Mouse (Mus musculus) liver, embryonic 16.5 days (tissue): ENCODE measurements around the gene Elovl2. TPM values are rescaled to one million over a fixed set of nuclear protein-coding genes. Genes with fewer than 3 reads are reported as not detected.
"Not testable (repeated sequence)": the region's sequence is repeated elsewhere in the genome, so short reads cannot be mapped to it uniquely, and the experiment has no call there.

Experiments
- ATAC-seq: fragments of 200-750 bp; cut with Nextera tagmentation; 2 replicates; pipeline ENCODE4 v1.8.0; 2017; ENCODE audit warnings: low read depth, mild to moderate bottlenecking, moderate number of reproducible peaks, moderate library complexity
- H3K27ac ChIP-seq: fragments of 300-500 bp; sonication (generic); 2 replicates; pipeline ENCODE4 v1.5.1; 2014; ENCODE audit warnings: mild to moderate bottlenecking, low read length
- H3K27me3 ChIP-seq: fragments of 300-500 bp; sonication (generic); 2 replicates; pipeline ENCODE4 v1.6.1; 2014; ENCODE audit warnings: low read depth, low read length, mixed read lengths; ENCODE audit not compliant: control insufficient read depth, insufficient read depth
- H3K36me3 ChIP-seq: fragments of 300-500 bp; sonication (generic); 2 replicates; pipeline ENCODE4 v1.6.1; 2014; ENCODE audit warnings: mild to moderate bottlenecking; ENCODE audit not compliant: control insufficient read depth, insufficient read depth
- H3K4me1 ChIP-seq: fragments of 300-500 bp; sonication (generic); 2 replicates; pipeline ENCODE4 v1.6.1; 2014; ENCODE audit warnings: low read depth, low read length, mixed read lengths; ENCODE audit not compliant: control insufficient read depth
- H3K4me2 ChIP-seq: fragments of 300-500 bp; sonication (generic); 2 replicates; pipeline ENCODE4 v1.6.1; 2014; ENCODE audit warnings: low read depth, low read length, mixed read lengths
- H3K4me3 ChIP-seq: fragments of 300-500 bp; sonication (generic); 2 replicates; pipeline ENCODE4 v1.5.1; 2014; ENCODE audit warnings: low read depth, mild to moderate bottlenecking, low read length
- H3K9ac ChIP-seq: fragments of 300-500 bp; sonication (generic); 2 replicates; pipeline ENCODE4 v1.6.1; 2014; ENCODE audit warnings: low read depth, low read length
- H3K9me3 ChIP-seq: fragments of 300-500 bp; sonication (generic); replicated peaks from 2 replicates; pipeline ENCODE4 v1.6.1; 2016; ENCODE audit warnings: low read length; ENCODE audit not compliant: control insufficient read depth
- WGBS: fragments of 180-500 bp; shearing (Covaris S2); extraction: QIAGEN DNeasy Blood & Tissue Kit; methylation state at CpG from one replicate; pipeline ENCODE4 v1.1.7; 2014; ENCODE audit not compliant: insufficient replicate concordance; 5-methylcytosine and 5-hydroxymethylcytosine counted together
- polyA plus RNA-seq: library from polyadenylated mRNA; unstranded; fragments of >200 nt; fragmentation: Nextera tagmentation; extraction: Ambion mirVana; gene quantifications from 2 replicates; pipeline ENCODE4 v1.2.1, GENCODE M21; 2015

The Elovl2 gene
- polyA plus RNA-seq, 1 experiment from 2014 or later: 50.6 TPM

DNA sequence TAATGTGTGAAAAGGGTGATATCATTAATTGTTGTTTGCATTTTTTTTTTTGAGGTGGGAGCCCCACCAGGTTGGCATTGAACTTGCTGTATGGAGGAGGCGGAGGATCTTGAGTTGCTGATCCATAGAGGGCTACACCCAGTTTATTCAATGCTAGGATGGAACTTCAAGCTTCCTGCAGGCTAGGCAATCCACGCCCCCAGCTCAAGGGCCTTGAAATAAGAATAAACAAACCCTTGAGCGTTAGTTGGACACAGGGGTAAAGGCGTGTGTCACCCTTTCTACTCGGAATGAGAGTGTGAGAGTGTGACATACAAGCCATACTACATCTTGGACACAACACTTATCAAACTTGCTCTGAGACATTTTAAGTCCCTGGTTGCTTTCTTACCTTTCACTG, 31.5 kb upstream of the Elovl2 start:
- H3K4me2 ChIP-seq: no peak overlapping the region

DNA sequence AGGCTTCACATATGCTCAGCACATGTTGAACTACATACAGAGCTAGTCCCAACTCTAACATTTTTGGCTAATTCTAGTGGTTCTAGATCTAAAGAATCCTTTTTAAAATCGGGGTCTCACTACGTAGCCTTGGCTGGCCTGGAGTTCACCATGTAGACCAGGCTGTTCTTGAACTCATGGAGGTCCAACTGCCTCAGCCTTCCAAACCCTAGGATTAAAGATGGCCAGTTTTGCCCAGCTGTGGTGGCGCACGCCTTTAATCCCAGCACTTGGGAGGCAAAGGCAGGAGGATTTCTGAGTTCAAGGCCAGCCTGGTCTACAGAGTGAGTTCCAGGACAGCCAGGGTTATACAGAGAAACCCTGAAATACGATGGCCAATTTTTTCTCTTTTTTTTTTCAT, 31.0 kb upstream of the Elovl2 start:
- not testable (repeated sequence) for H3K27ac ChIP-seq, H3K9ac ChIP-seq, H3K4me3 ChIP-seq, H3K36me3 ChIP-seq, H3K9me3 ChIP-seq, ATAC-seq, H3K27me3 ChIP-seq
- WGBS: 77% methylated on average over 5 of the region's 5 CpGs
- Histone ChIP-seq H3K4me2 (peak overlapping the region; percentile 91), H3K4me1 (peaks cover 15% of the 10 kb centered on the region)

More for the DNA sequence above, 31.5 kb upstream of the Elovl2 start:
- WGBS: 53% methylated on average over 5 of the region's 5 CpGs
- Histone ChIP-seq H3K9me3 (no peaks in the 10 kb centered on the region), H3K27ac (peak overlapping the region; percentile 6), H3K4me3 (no peak overlapping the region), H3K36me3 (no peaks in the 10 kb centered on the region), H3K27me3 (no peaks in the 10 kb centered on the region), H3K9ac (no peak overlapping the region), H3K4me1 (peaks cover 15% of the 10 kb centered on the region)
- ATAC-seq: no peak

DNA sequence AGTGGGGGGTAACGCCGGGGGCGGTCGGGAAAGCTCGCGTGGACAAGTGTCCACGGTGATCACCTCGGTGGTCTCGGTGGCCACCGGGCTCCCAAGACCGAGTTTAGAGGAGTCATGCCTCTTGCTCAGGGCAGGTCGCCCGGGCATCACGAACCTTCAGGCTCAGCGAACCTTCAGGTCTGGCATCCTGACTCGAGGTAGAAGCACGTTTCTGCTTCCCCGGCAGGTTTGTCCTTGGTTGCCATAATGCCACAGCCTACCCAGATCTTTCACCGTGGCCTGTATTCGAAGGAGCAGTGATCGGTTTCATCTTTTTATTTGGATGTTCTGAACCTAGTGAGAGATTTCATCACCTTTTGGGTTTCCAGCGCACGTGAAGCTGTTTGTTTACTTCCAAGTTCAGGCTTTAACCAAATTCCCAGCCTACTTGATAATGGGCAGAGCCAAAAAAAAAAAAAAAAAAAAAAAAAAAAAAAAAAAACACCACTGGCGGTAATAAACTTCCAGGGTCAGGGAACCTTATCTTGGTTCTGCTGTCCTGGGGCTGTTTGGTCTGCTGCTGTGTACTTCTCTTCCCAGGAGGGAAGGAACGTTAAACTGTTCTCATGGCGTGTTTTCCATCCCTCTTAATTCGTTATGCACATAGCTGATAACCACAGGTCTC, 30.2 kb upstream of the Elovl2 start:
- Histone ChIP-seq H3K4me3 (peak overlapping the region; percentile 93), H3K9me3 (no peaks in the 10 kb centered on the region), H3K9ac (peak overlapping the region; percentile 87), H3K36me3 (no peaks in the 10 kb centered on the region), H3K4me1 (peaks cover 15% of the 10 kb centered on the region), H3K27me3 (no peaks in the 10 kb centered on the region), H3K4me2 (peak overlapping the region; percentile 91), H3K27ac (peak overlapping the region; percentile 89)
- under 1% methylated on average over 27 of the region's 27 CpGs for WGBS
- no peak for ATAC-seq

DNA sequence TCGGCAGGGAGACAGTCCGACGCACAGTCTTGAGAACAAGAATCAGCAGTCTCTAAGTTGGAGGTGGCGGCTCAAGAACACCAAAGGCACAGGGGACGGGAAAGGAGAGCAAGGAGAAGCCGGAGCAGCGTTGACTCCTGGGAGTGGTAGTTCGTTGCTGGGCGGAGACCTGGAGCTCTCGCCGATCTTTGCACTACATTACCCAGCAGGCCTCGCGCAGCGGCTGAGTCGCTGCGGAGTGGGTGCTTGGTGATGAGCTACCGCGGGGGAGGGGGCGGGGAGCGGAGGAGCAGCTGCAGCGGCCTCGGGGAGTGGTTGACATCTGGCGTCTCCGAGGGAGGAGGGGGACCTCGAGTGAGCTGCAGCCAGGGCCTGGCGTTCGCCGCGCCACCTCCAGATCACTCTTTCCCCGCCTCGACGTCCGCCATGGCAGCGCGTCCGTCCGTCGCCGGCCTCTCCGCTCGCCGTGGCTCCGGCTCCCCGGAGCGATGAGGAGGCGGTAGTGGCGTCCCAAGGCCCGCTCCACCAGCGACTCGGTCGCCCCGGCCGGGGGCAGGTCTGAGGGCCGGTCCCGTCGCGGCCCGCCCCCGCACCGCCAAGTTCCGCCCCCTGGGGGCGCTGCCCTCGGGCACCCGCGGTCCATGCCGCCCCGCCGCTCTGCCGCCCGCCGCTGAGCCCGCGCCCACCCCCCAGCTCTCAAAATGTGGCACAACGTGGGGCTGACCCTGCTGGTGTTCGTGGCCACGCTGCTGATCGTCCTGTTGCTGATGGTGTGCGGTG, 29.5 kb upstream of the Elovl2 start, which contains the start of gene Smim13:
Gene Smim13, plus strand, starts transcription at position 307 of the 780 bp plus-strand sequence.
- Histone ChIP-seq H3K27me3 (no peaks in the 10 kb centered on the region), H3K36me3 (no peaks in the 10 kb centered on the region), H3K4me1 (peaks cover 15% of the 10 kb centered on the region), H3K4me2 (peak within 1 kb of the TSS; percentile 91), H3K4me3 (peak within 1 kb of the TSS; percentile 93), H3K9ac (peak within 1 kb of the TSS; percentile 87), H3K27ac (peak within 1 kb of the TSS; percentile 89), H3K9me3 (no peaks in the 10 kb centered on the region)
- WGBS: under 1% methylated on average over 67 of the region's 78 CpGs
- peak; percentile 97 for ATAC-seq

DNA sequence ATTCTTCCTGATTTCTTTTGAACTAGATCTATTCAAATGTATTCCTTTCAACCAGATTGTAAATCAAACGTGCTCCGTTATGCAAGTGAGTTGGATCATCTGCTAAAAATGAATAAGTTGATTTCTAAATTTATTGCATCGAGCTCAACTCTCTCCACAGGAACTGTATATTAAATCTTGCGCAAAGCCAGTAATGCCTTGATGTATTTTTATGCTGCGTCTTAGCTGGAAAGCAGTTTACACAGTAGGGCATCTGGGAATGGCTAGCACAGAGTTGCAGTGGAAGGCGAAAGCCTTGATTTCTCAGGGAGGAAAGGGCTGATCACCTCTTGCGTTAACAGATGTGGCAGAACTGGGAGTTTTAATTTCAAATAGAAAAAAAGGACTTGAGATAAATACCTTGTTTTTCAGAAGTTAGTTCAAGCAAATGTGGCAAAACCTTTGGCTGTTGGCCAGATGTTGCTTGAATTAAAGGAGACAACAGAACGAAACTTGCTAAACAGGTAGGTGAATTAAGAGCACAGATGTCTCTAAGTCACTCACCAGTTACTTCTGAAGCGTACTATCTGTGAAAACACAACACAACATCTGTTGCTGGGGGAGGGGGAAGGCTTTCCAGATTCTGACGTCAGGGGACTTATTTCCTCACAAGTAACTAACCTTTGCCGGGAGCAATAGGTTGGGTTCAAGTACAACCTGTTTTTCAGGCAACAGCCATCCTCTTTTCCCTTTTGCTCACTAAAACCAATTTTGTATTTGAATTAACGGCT, 28.7 kb upstream of the Elovl2 start:
- Histone ChIP-seq H3K4me3 (peak overlapping the region; percentile 93), H3K27ac (peak overlapping the region; percentile 78), H3K36me3 (no peaks in the 10 kb centered on the region), H3K4me1 (peaks cover 15% of the 10 kb centered on the region), H3K9me3 (no peaks in the 10 kb centered on the region), H3K9ac (peak overlapping the region; percentile 70), H3K27me3 (no peaks in the 10 kb centered on the region), H3K4me2 (peak overlapping the region; percentile 91)
- ATAC-seq: 0 out of 2 replicates have a peak, but pooled peaks have one; percentile 14
- 41% methylated on average over 12 of the region's 12 CpGs for WGBS

DNA sequence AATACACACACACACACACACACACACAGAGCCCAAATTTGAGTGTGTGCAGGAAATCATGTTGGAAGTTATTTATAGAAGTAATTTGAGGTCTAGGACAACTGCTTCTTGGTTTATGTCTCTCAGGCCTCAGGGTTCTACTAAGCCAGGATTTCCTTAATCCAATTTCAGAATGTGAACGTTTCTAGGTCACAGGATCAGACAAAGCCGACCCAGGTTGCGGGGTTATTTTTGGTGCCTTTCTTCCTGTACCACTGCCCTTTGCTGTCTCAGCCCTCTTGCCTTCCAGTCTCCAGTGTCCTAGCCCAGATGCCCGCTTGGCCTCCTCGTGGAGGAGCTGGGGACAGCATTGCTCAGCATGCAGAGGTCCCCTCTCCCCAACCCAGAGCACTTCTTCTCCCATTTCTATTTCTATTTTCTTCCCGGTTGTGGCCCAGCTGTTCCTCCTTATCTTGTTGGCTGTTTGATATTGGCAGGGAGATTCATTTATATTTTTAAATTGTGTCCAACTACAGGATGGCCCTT, 24.2 kb upstream of the Elovl2 start:
- H3K4me1 ChIP-seq: peaks cover 6% of the 10 kb centered on the region
- H3K27ac ChIP-seq: no peak overlapping the region
- ATAC-seq: no peak
- WGBS: 30% methylated on average over 6 of the region's 6 CpGs
- no peaks in the 10 kb centered on the region for H3K9me3 ChIP-seq
- H3K4me2 ChIP-seq: no peak overlapping the region
- H3K4me3 ChIP-seq: no peak overlapping the region
- no peak overlapping the region for H3K9ac ChIP-seq
- H3K27me3 ChIP-seq: no peaks in the 10 kb centered on the region
- H3K36me3 ChIP-seq: no peaks in the 10 kb centered on the region

DNA sequence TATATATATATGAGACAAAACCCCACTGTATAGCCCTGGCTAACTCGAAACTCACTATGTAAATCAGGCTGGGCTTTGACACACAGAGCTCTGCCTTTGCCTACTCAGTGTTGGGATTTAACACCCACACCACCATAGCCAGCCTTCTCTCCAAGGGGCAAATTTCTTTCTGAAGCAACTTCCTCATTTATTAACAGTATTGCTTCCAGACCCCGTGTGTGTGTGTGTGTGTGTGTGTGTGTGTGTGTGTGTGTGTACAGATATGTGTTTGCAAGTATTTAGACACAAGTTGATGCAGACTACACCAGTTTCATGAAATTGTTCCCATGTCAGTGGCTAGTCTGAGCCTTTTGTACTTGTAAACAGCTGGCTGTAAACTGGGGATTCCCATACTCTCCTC, 21.4 kb upstream of the Elovl2 start:
- H3K27me3 ChIP-seq: no peaks in the 10 kb centered on the region
- no peak overlapping the region for H3K9ac ChIP-seq
- H3K36me3 ChIP-seq: no peaks in the 10 kb centered on the region
- no peak overlapping the region for H3K27ac ChIP-seq
- no peak overlapping the region for H3K4me2 ChIP-seq
- no peak for ATAC-seq
- no peaks in the 10 kb centered on the region for H3K9me3 ChIP-seq
- no peak overlapping the region for H3K4me3 ChIP-seq
- no peaks in the 10 kb centered on the region for H3K4me1 ChIP-seq
- WGBS: 20% methylated on average over 2 of the region's 2 CpGs

DNA sequence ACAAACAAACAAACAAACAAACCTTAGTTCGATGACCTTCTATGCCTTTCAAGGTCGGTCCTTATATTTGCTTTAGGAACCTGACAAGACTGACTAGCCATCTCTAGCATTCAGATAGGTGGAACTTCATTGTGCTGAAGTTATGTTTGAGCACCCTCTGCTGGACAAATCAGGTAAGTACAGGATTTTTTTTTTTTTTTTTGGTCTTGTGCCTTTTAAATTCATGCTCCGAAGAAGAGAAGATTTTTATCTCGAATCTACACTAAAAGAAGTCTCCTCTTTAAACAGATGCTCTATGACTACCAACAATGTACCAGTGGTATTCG, 18.6 kb upstream of the Elovl2 start:
- Histone ChIP-seq H3K36me3 (no peaks in the 10 kb centered on the region), H3K4me2 (no peak overlapping the region), H3K4me1 (no peaks in the 10 kb centered on the region), H3K4me3 (no peak overlapping the region), H3K9ac (no peak overlapping the region), H3K27ac (no peak overlapping the region), H3K9me3 (no peaks in the 10 kb centered on the region), H3K27me3 (no peaks in the 10 kb centered on the region)
- no peak for ATAC-seq
- 3% methylated on average over 5 of the region's 5 CpGs for WGBS
